Mouse (Mus musculus): ENCODE measurements around the gene Bbs7. TPM values are rescaled to one million over a fixed set of nuclear protein-coding genes. Genes with fewer than 3 reads are reported as not detected.

The Bbs7 gene
- polyA plus RNA-seq, 1 experiment from 2014 or later, result 16.2 TPM

DNA sequence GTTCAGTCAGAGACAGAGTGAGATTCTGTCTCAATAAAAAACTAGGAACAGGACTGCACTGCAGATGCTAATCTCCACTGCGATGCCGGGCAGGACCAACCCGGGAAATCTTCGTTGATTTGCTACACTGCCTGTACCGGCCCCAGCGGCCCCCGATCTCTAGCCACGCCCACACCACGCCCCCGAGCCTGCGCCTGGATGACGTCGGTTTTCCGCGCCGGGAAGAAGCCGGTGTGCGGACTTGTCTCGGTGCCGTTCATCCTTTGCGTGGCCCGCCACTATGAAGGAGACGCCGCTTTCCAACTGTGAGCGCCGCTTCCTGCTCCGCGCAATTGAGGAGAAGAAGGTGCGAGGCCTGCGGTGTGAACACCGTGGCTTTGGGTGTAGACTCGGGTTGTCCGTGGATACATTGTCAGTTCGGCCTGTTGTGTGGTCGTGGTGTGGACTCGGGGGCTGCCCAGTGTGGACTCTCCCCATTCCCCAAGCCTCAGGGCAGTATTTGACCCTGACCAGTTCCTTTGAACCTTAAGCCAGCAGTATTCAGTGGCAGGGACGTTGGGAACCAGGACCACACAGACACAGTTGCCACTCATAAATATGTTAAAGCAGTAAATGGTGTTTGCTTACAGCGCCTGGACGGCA is 60.8 kb downstream of the Bbs7 start, which contains the start of gene Exosc9:
Gene Exosc9 (plus strand): TSS at position 201 of the 642 bp plus-strand sequence.
- Histone ChIP-seq H3K4me2 (replicated peaks; ENCODE audit: low read depth, low read length) (peak within 1 kb of the TSS; percentile 82), H3K27ac (ENCODE audit: low read length) (0 out of 2 replicates have a peak within 1 kb of the TSS, but pooled peaks have one; percentile 25), H3K9me3 (ENCODE audit: low read length) (no peaks in the 10 kb centered on the region), H3K9ac (replicated peaks; ENCODE audit: low read length) (peak within 1 kb of the TSS; percentile 83), H3K36me3 (ENCODE audit: insufficient read depth, low read length) (peaks cover 27% of the 10 kb centered on the region), H3K4me3 (ENCODE audit: low read length) (peak within 1 kb of the TSS; percentile 94), H3K4me1 (ENCODE audit: insufficient read depth, low read length) (peaks cover 12% of the 10 kb centered on the region; the same call in 1 of the 2 replicates), H3K27me3 (ENCODE audit: insufficient read depth, low read length) (no peaks in the 10 kb centered on the region)
- ATAC-seq (ENCODE audit: low FRiP score, low TSS enrichment), result peak; percentile 96
- WGBS, result under 1% methylated on average over 39 of the region's 39 CpGs

- peak; percentile 64 for ATAC-seq (ENCODE audit: low FRiP score, low TSS enrichment)
- 15% methylated on average over 12 of the region's 12 CpGs for WGBS
Measured at GRCm38 (mm10) chr3:36551851-36552384, 61.4 kb downstream of the Bbs7 start.

GRCm38 (mm10) chr3:36551343-36551742 is 61.9 kb downstream of the Bbs7 start:
- H3K9ac ChIP-seq (replicated peaks; ENCODE audit: low read length), result peak overlapping the region; percentile 37; the same call in 1 of the 2 replicates
- H3K4me2 ChIP-seq (replicated peaks; ENCODE audit: low read depth, low read length), result peak overlapping the region; percentile 82
- H3K27ac ChIP-seq (ENCODE audit: low read length), result no peak overlapping the region
- WGBS, result 25% methylated on average over 9 of the region's 9 CpGs
- H3K4me3 ChIP-seq (ENCODE audit: low read length), result peak overlapping the region; percentile 94; the same call in 1 of the 2 replicates
- no peaks in the 10 kb centered on the region for H3K9me3 ChIP-seq (ENCODE audit: low read length)
- H3K27me3 ChIP-seq (ENCODE audit: insufficient read depth, low read length), result no peaks in the 10 kb centered on the region
- H3K36me3 ChIP-seq (ENCODE audit: insufficient read depth, low read length), result peaks cover 22% of the 10 kb centered on the region; the same call in 1 of the 2 replicates
- ATAC-seq (ENCODE audit: low FRiP score, low TSS enrichment), result peak; percentile 29; the same call in 1 of the 2 replicates
- peaks cover 12% of the 10 kb centered on the region; the same call in 1 of the 2 replicates for H3K4me1 ChIP-seq (ENCODE audit: insufficient read depth, low read length)

More at GRCm38 (mm10) chr3:36551851-36552384, 61.4 kb downstream of the Bbs7 start:
- Histone ChIP-seq H3K27ac (ENCODE audit: low read length) (0 out of 2 replicates have a peak overlapping the region, but pooled peaks have one; percentile 25), H3K9me3 (ENCODE audit: low read length) (no peaks in the 10 kb centered on the region), H3K36me3 (ENCODE audit: insufficient read depth, low read length) (peaks cover 22% of the 10 kb centered on the region; the same call in 1 of the 2 replicates), H3K27me3 (ENCODE audit: insufficient read depth, low read length) (no peaks in the 10 kb centered on the region), H3K9ac (replicated peaks; ENCODE audit: low read length) (peak overlapping the region; percentile 83), H3K4me3 (ENCODE audit: low read length) (peak overlapping the region; percentile 94), H3K4me2 (replicated peaks; ENCODE audit: low read depth, low read length) (peak overlapping the region; percentile 82), H3K4me1 (ENCODE audit: insufficient read depth, low read length) (peaks cover 12% of the 10 kb centered on the region; the same call in 1 of the 2 replicates)

- 76% methylated on average over 3 of the region's 3 CpGs for WGBS
- no peaks in the 10 kb centered on the region for H3K36me3 ChIP-seq (ENCODE audit: insufficient read depth, low read length)
- no peak overlapping the region for H3K9ac ChIP-seq (replicated peaks; ENCODE audit: low read length)
- no peaks in the 10 kb centered on the region for H3K9me3 ChIP-seq (ENCODE audit: low read length)
- no peak overlapping the region for H3K4me3 ChIP-seq (ENCODE audit: low read length)
- no peak for ATAC-seq (ENCODE audit: low FRiP score, low TSS enrichment)
- H3K4me1 ChIP-seq (ENCODE audit: insufficient read depth, low read length), result no peaks in the 10 kb centered on the region
- H3K27ac ChIP-seq (ENCODE audit: low read length), result no peak overlapping the region
- H3K4me2 ChIP-seq (replicated peaks; ENCODE audit: low read depth, low read length), result no peak overlapping the region
- H3K27me3 ChIP-seq (ENCODE audit: insufficient read depth, low read length), result no peaks in the 10 kb centered on the region
Measured at GRCm38 (mm10) chr3:36544961-36545360, 68.3 kb downstream of the Bbs7 start.

DNA sequence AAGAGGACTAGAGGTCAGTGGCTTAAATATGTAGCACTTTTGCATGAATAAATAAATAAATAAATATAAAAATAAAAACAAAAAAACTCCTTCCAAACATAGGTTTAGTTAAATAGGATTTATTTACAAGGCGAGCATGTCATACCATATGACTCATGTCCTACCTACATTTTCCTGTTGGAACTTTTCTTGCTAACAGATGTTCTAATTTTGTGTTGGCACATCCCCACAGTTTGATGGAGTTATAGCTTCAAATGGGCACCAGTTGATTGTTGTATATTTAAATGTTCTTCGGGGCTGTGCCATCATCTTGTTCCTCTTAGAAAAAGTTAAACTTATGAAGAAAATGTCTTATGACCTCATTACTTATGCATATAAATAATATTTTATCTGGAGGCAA is 71.9 kb downstream of the Bbs7 start:
- H3K36me3 ChIP-seq (ENCODE audit: insufficient read depth, low read length), result no peaks in the 10 kb centered on the region
- no peak overlapping the region for H3K27ac ChIP-seq (ENCODE audit: low read length)
- H3K9me3 ChIP-seq (ENCODE audit: low read length), result no peaks in the 10 kb centered on the region
- H3K4me1 ChIP-seq (ENCODE audit: insufficient read depth, low read length), result no peaks in the 10 kb centered on the region
- no peak overlapping the region for H3K4me2 ChIP-seq (replicated peaks; ENCODE audit: low read depth, low read length)
- no peaks in the 10 kb centered on the region for H3K27me3 ChIP-seq (ENCODE audit: insufficient read depth, low read length)
- H3K4me3 ChIP-seq (ENCODE audit: low read length), result no peak overlapping the region
- H3K9ac ChIP-seq (replicated peaks; ENCODE audit: low read length), result no peak overlapping the region
- no peak for ATAC-seq (ENCODE audit: low FRiP score, low TSS enrichment)
- 92% methylated on average over 2 of the region's 2 CpGs for WGBS

DNA sequence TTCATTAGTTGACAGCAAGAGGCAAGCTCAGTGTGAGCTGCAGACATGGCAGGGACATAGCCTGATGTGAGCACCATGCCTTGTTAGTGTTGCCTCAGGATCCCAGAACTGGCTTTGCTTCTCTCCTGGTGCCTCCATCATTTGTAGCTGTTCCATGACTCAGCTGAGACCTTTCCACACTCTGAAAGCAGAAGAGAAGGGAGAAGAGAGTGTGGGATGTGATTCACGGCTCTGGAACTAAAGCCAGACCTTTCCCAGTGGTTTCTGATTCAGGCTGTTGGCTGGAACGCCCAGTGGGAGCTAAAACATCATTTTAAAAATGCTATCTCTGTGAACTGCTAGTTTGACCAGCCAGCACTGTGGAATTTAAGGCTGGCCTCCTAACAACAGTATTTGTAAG is 72.5 kb downstream of the Bbs7 start:
- Histone ChIP-seq H3K36me3 (ENCODE audit: insufficient read depth, low read length) (no peaks in the 10 kb centered on the region), H3K4me1 (ENCODE audit: insufficient read depth, low read length) (no peaks in the 10 kb centered on the region), H3K4me2 (replicated peaks; ENCODE audit: low read depth, low read length) (no peak overlapping the region), H3K27ac (ENCODE audit: low read length) (no peak overlapping the region), H3K9ac (replicated peaks; ENCODE audit: low read length) (no peak overlapping the region), H3K27me3 (ENCODE audit: insufficient read depth, low read length) (no peaks in the 10 kb centered on the region), H3K4me3 (ENCODE audit: low read length) (no peak overlapping the region), H3K9me3 (ENCODE audit: low read length) (no peaks in the 10 kb centered on the region)
- WGBS, result 64% methylated on average over 2 of the region's 2 CpGs
- no peak for ATAC-seq (ENCODE audit: low FRiP score, low TSS enrichment)

- 76% methylated on average over 4 of the region's 4 CpGs for WGBS
Measured at GRCm38 (mm10) chr3:36537701-36538470, 75.4 kb downstream of the Bbs7 start.

GRCm38 (mm10) chr3:36536041-36536440 is 77.2 kb downstream of the Bbs7 start:
- H3K36me3 ChIP-seq (ENCODE audit: insufficient read depth, low read length), result no peaks in the 10 kb centered on the region
- H3K27ac ChIP-seq (ENCODE audit: low read length), result no peak overlapping the region
- H3K4me1 ChIP-seq (ENCODE audit: insufficient read depth, low read length), result peaks cover 5% of the 10 kb centered on the region; the same call in 1 of the 2 replicates
- no peak overlapping the region for H3K4me3 ChIP-seq (ENCODE audit: low read length)
- H3K9ac ChIP-seq (replicated peaks; ENCODE audit: low read length), result no peak overlapping the region
- ATAC-seq (ENCODE audit: low FRiP score, low TSS enrichment), result no peak
- H3K27me3 ChIP-seq (ENCODE audit: insufficient read depth, low read length), result peaks cover 5% of the 10 kb centered on the region; the same call in 1 of the 2 replicates
- WGBS, result 78% methylated on average over 12 of the region's 12 CpGs
- no peaks in the 10 kb centered on the region for H3K9me3 ChIP-seq (ENCODE audit: low read length)
- no peak overlapping the region for H3K4me2 ChIP-seq (replicated peaks; ENCODE audit: low read depth, low read length)

More at GRCm38 (mm10) chr3:36537701-36538470, 75.4 kb downstream of the Bbs7 start:
- Histone ChIP-seq H3K4me1 (ENCODE audit: insufficient read depth, low read length) (no peaks in the 10 kb centered on the region), H3K4me3 (ENCODE audit: low read length) (no peak overlapping the region), H3K9ac (replicated peaks; ENCODE audit: low read length) (no peak overlapping the region), H3K27me3 (ENCODE audit: insufficient read depth, low read length) (no peaks in the 10 kb centered on the region), H3K4me2 (replicated peaks; ENCODE audit: low read depth, low read length) (no peak overlapping the region), H3K36me3 (ENCODE audit: insufficient read depth, low read length) (no peaks in the 10 kb centered on the region), H3K27ac (ENCODE audit: low read length) (no peak overlapping the region), H3K9me3 (ENCODE audit: low read length) (no peaks in the 10 kb centered on the region)
- ATAC-seq (ENCODE audit: low FRiP score, low TSS enrichment), result no peak

GRCm38 (mm10) chr3:36533201-36533672 is 80.0 kb downstream of the Bbs7 start:
- Histone ChIP-seq H3K9me3 (ENCODE audit: low read length) (no peaks in the 10 kb centered on the region), H3K27me3 (ENCODE audit: insufficient read depth, low read length) (peaks cover 12% of the 10 kb centered on the region; the same call in 1 of the 2 replicates), H3K4me2 (replicated peaks; ENCODE audit: low read depth, low read length) (no peak overlapping the region), H3K27ac (ENCODE audit: low read length) (no peak overlapping the region), H3K36me3 (ENCODE audit: insufficient read depth, low read length) (no peaks in the 10 kb centered on the region), H3K4me3 (ENCODE audit: low read length) (no peak overlapping the region), H3K9ac (replicated peaks; ENCODE audit: low read length) (no peak overlapping the region), H3K4me1 (ENCODE audit: insufficient read depth, low read length) (peaks cover 5% of the 10 kb centered on the region; the same call in 1 of the 2 replicates)
- 4% methylated on average over 1 of the region's 1 CpGs for WGBS
- ATAC-seq (ENCODE audit: low FRiP score, low TSS enrichment), result no peak

Data from kidney, embryonic 16.5 days (tissue).